Mouse (Mus musculus) MEL (cell line): Measurements from ENCODE around the gene Nfyb. TPM values are rescaled to one million over a fixed set of nuclear protein-coding genes. Genes with fewer than 3 reads are reported as not detected.

Experiments used
- DNase-seq: peaks from one replicate; pipeline ENCODE4 v3.0.0; 2011; ENCODE audit warnings: low read depth, low spot score
- H3K27ac ChIP-seq: 2 replicates; pipeline ENCODE4 v1.5.1; 2012; ENCODE audit warnings: low read depth, mild to moderate bottlenecking, control low read depth, low read length, moderate library complexity; ENCODE audit not compliant: control insufficient read depth
- H3K27me3 ChIP-seq, 2 experiments: fragments of 150-350 bp in 1 of 2; sonication (generic) in 1 of 2; 2 replicates each; pipeline ENCODE4 v1.6.1; 2012; ENCODE audit warnings: low read length in 2 of 2, mild to moderate bottlenecking in 2 of 2, improper control_type of control experiment in 1 of 2, moderate library complexity in 1 of 2; ENCODE audit not compliant: insufficient read depth in 2 of 2, control insufficient read depth in 1 of 2
- H3K36me3 ChIP-seq, 2 experiments: 2 replicates each; pipeline ENCODE4 v1.6.1; 2012 to 2014; ENCODE audit warnings: low read length in 2 of 2, improper control_type of control experiment in 1 of 2, inconsistent platforms in 1 of 2, mild to moderate bottlenecking in 1 of 2; ENCODE audit not compliant: insufficient read depth in 2 of 2, control insufficient read depth in 1 of 2
- H3K4me1 ChIP-seq, 2 experiments: fragments of 150-350 bp in 1 of 2; sonication (generic) in 1 of 2; 2 replicates each; pipeline ENCODE4 v1.6.1; 2012; ENCODE audit warnings: low read length in 2 of 2, improper control_type of control experiment in 1 of 2, mild to moderate bottlenecking in 1 of 2; ENCODE audit not compliant: insufficient read depth in 2 of 2, control insufficient read depth in 1 of 2
- H3K4me3 ChIP-seq, 2 experiments: fragments of 150-350 bp in 1 of 2; sonication (generic) in 1 of 2; 2 replicates each; pipeline ENCODE4 v1.5.1; 2012; ENCODE audit warnings: low read depth in 2 of 2, low read length in 2 of 2, mild to moderate bottlenecking in 2 of 2, moderate library complexity in 2 of 2, control low read depth in 1 of 2, improper control_type of control experiment in 1 of 2; ENCODE audit not compliant: control insufficient read depth in 1 of 2, insufficient read depth in 1 of 2
- H3K79me2 ChIP-seq: 2 replicates; pipeline ENCODE4 v1.6.1; 2012; ENCODE audit warnings: mild to moderate bottlenecking, low read length, moderate library complexity; ENCODE audit not compliant: control insufficient read depth, poor library complexity, insufficient read depth
- H3K9ac ChIP-seq: 2 replicates; pipeline ENCODE4 v1.6.1; 2012; ENCODE audit warnings: low read depth, mild to moderate bottlenecking, control low read depth, low read length, moderate library complexity; ENCODE audit not compliant: control insufficient read depth, poor library complexity, severe bottlenecking
- H3K9me3 ChIP-seq: fragments of 150-350 bp; sonication (generic); replicated peaks from 2 replicates; pipeline ENCODE4 v1.6.1; 2012; ENCODE audit warnings: mild to moderate bottlenecking, low read length, improper control_type of control experiment, moderate library complexity; ENCODE audit not compliant: insufficient read depth
- BHLHE40 ChIP-seq: IDR thresholded peaks from 2 replicates; pipeline ENCODE4 v1.6.1; 2012; ENCODE audit warnings: low read depth, mild to moderate bottlenecking, inconsistent platforms, low read length, improper control_type of control experiment, borderline replicate concordance
- CTCF ChIP-seq, 3 experiments: IDR thresholded peaks in 2 of 3; conservative IDR thresholded peaks in 1 of 3; 2 replicates each; pipeline ENCODE4 v1.5.1; 2011 to 2012; ENCODE audit warnings: low read length in 3 of 3, low read depth in 2 of 3, mild to moderate bottlenecking in 2 of 3, improper control_type of control experiment in 1 of 3, inconsistent platforms in 1 of 3, mixed read lengths in 1 of 3, moderate library complexity in 1 of 3; ENCODE audit not compliant: control insufficient read depth in 1 of 3, insufficient read depth in 1 of 3, poor library complexity in 1 of 3, severe bottlenecking in 1 of 3
- ELF1 ChIP-seq: IDR thresholded peaks from 2 replicates; pipeline ENCODE4 v1.6.1; 2014; ENCODE audit warnings: low read depth, mild to moderate bottlenecking, inconsistent platforms, low read length, improper control_type of control experiment, moderate library complexity
- EP300 ChIP-seq, 2 experiments: IDR thresholded peaks; 2 replicates each; pipeline ENCODE4 v1.6.1; 2011; ENCODE audit warnings: improper control_type of control experiment in 2 of 2, low read length in 2 of 2, low read depth in 1 of 2, mild to moderate bottlenecking in 1 of 2
- GABPA ChIP-seq: IDR thresholded peaks from 2 replicates; pipeline ENCODE4 v1.6.1; 2012; ENCODE audit warnings: low read depth, mild to moderate bottlenecking, inconsistent platforms, low read length, improper control_type of control experiment, moderate library complexity
- GATA1 ChIP-seq: IDR thresholded peaks from 2 replicates; pipeline ENCODE4 v1.6.1; 2011; ENCODE audit warnings: low read depth, low read length, improper control_type of control experiment
- HCFC1 ChIP-seq: IDR thresholded peaks from 2 replicates; pipeline ENCODE4 v1.6.1; 2012; ENCODE audit warnings: low read depth, mild to moderate bottlenecking, inconsistent platforms, low read length, improper control_type of control experiment, moderate library complexity
- JUND ChIP-seq: IDR thresholded peaks from 2 replicates; pipeline ENCODE4 v1.6.1; 2011; ENCODE audit warnings: low read depth, mild to moderate bottlenecking, improper control_type of control experiment, low read length
- KAT2A ChIP-seq: conservative IDR thresholded peaks from 2 replicates; pipeline ENCODE4 v1.6.1; 2012; ENCODE audit warnings: low read depth, low read length, improper control_type of control experiment, inconsistent platforms
- MAX ChIP-seq: IDR thresholded peaks from 2 replicates; pipeline ENCODE4 v1.6.1; 2011; ENCODE audit warnings: low read length, improper control_type of control experiment
- MAZ ChIP-seq: IDR thresholded peaks from 2 replicates; pipeline ENCODE4 v1.6.1; 2012; ENCODE audit warnings: low read depth, mild to moderate bottlenecking, inconsistent platforms, low read length, improper control_type of control experiment
- MXI1 ChIP-seq: IDR thresholded peaks from 2 replicates; pipeline ENCODE4 v1.6.1; 2011; ENCODE audit warnings: mild to moderate bottlenecking, low read depth, low read length, improper control_type of control experiment
- MYB ChIP-seq: IDR thresholded peaks from 2 replicates; pipeline ENCODE4 v1.6.1; 2011; ENCODE audit warnings: mild to moderate bottlenecking, low read depth, low read length, improper control_type of control experiment
- RAD21 ChIP-seq: IDR thresholded peaks from 2 replicates; pipeline ENCODE4 v1.6.1; 2011; ENCODE audit warnings: mild to moderate bottlenecking, low read depth, low read length, improper control_type of control experiment
- TAL1 ChIP-seq: IDR thresholded peaks from 2 replicates; pipeline ENCODE4 v1.6.1; 2012; ENCODE audit warnings: mild to moderate bottlenecking, inconsistent platforms, low read length, moderate library complexity, mixed read lengths
- TBP ChIP-seq: IDR thresholded peaks from 2 replicates; pipeline ENCODE4 v1.8.0; 2011; ENCODE audit warnings: low read depth, low read length, improper control_type of control experiment
- TCF12 ChIP-seq: IDR thresholded peaks from 2 replicates; pipeline ENCODE4 v1.6.1; 2014; ENCODE audit warnings: low read depth, mild to moderate bottlenecking, inconsistent platforms, low read length, improper control_type of control experiment, moderate library complexity
- UBTF ChIP-seq: IDR thresholded peaks from 2 replicates; pipeline ENCODE4 v1.6.1; 2012; ENCODE audit warnings: low read depth, mild to moderate bottlenecking, inconsistent platforms, low read length, improper control_type of control experiment, moderate library complexity, borderline replicate concordance; ENCODE audit not compliant: insufficient read depth
- ZC3H11A ChIP-seq: IDR thresholded peaks from 2 replicates; pipeline ENCODE4 v1.6.1; 2012; ENCODE audit warnings: low read depth, mild to moderate bottlenecking, inconsistent platforms, low read length, improper control_type of control experiment
- ZKSCAN1 ChIP-seq: IDR thresholded peaks from 2 replicates; pipeline ENCODE4 v1.6.1; 2012; ENCODE audit warnings: low read depth, mild to moderate bottlenecking, inconsistent platforms, low read length, improper control_type of control experiment, moderate library complexity
- polyA plus RNA-seq, 2 experiments: library from polyadenylated mRNA; stranded (reverse) in 1 of 2; unstranded in 1 of 2; fragments of >175 nt in 1 of 2; fragments of >200 nt in 1 of 2; gene quantifications; 2 replicates each; pipeline versions ENCODE4 v1.2.1 to v1.2.4; 2012; ENCODE audit warnings: low replicate concordance in 2 of 2, low read depth in 1 of 2; ENCODE audit not compliant: insufficient read length in 2 of 2, insufficient read depth in 1 of 2, missing spikeins in 1 of 2
- total RNA-seq: library from RNA; depleted of rRNA; stranded (reverse); fragments of 300-350 nt; gene quantifications from 2 replicates; pipeline ENCODE4 v1.2.3, GENCODE M21; 2012

The Nfyb gene
- total and polyA plus RNA-seq, 3 experiments = 32.6 to 38.3 TPM; not detected in 1

- Histone ChIP-seq H3K4me3 (no peak overlapping the region), H3K36me3 (peaks cover 0 to 16% of the 10 kb centered on the region in 2 experiments; a peak in 2 of 4 replicates), H3K27me3 (no peaks in the 10 kb centered on the region)
These were observed 41.2 kb upstream of the Nfyb start for GRCm38 (mm10) chr10:82805111-82805510.

GRCm38 (mm10) chr10:82804396-82804795 is 40.5 kb upstream of the Nfyb start:
- TF ChIP-seq KAT2A = no peak
- no peak for TF ChIP-seq TAL1
- TF ChIP-seq GATA1 = no peak
- no peak for TF ChIP-seq UBTF
- Histone ChIP-seq H3K36me3 (peaks cover 0 to 18% of the 10 kb centered on the region in 2 experiments; a peak in 2 of 4 replicates), H3K27ac (no peak overlapping the region)

More at GRCm38 (mm10) chr10:82805111-82805510, 41.2 kb upstream of the Nfyb start:
- no peaks in the 10 kb centered on the region for H3K9me3 ChIP-seq
- no peak for DNase-seq
- H3K27ac ChIP-seq = no peak overlapping the region
- H3K4me1 ChIP-seq = peaks cover 10 to 26% of the 10 kb centered on the region in 2 experiments
- H3K79me2 ChIP-seq = no peaks in the 10 kb centered on the region
- H3K9ac ChIP-seq = no peak overlapping the region
- TF ChIP-seq ELF1 (no peak), TAL1 (no peak), MAX (no peak), MXI1 (no peak), GATA1 (no peak), ZC3H11A (no peak), ZKSCAN1 (no peak), CTCF (IDR thresholded peaks at IDR 0.05 in 2 of 3, conservative IDR thresholded peaks at IDR 0.05 in 1 of 3; ENCODE audit: control insufficient read depth in 1 of 3, insufficient read depth in 1 of 3, low read depth in 2 of 3, low read length in 3 of 3, poor library complexity in 1 of 3, severe bottlenecking in 1 of 3) (no peak), TBP (no peak), MYB (no peak), TCF12 (no peak), JUND (no peak), UBTF (no peak), BHLHE40 (no peak), MAZ (no peak), EP300 (IDR thresholded peaks at IDR 0.05; ENCODE audit: low read depth in 1 of 2, low read length in 2 of 2) (no peak), GABPA (no peak), RAD21 (no peak), HCFC1 (no peak)

More at GRCm38 (mm10) chr10:82804396-82804795, 40.5 kb upstream of the Nfyb start:
- Histone ChIP-seq H3K9me3 (no peaks in the 10 kb centered on the region), H3K4me3 (no peak overlapping the region), H3K79me2 (no peaks in the 10 kb centered on the region), H3K27me3 (no peaks in the 10 kb centered on the region), H3K4me1 (peaks cover 10 to 28% of the 10 kb centered on the region in 2 experiments), H3K9ac (no peak overlapping the region)
- DNase-seq = no peak
